ENCODE assay signal across 30 mouse cellular contexts in the genomic region with DNA sequence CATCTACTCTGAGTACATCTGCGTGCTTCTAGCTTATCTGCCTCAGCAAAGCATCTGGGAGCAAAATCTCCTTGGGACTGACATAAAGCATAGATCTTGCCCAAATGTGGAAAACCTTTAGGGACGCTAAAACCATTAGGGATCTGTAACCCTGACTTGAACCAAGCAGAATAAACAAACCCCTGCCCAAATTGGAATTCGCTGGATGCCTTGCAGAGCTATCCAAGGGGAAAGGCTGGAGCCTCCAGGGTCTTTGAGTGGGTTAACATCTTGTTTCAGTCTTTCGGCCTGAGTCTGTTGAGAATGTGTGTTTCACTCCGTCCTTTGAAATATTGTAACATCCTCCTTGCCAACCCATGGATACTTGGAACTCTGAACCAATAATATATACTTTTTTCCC.
A peak's percentile ranks its signal among the peaks of the same experiment; 100 is the strongest.
DNase-seq lines count a peak whose midpoint lies in the region; ATAC-seq and TF ChIP-seq lines count a peak whose summit lies in the region.
"Had no signal": no experiment of that assay in that cellular context is flagged by ENCODE, and none has a peak within 500 bp of the region (broad histone marks: within the 10 kb centered on the region; RNA-seq: fewer than 3 reads in every experiment).

No protein-coding gene starts in this region.

- no peak for DNase-seq in intestine, embryonic 14.5 days (ENCODE audit: low spot score)
- DNase-seq in stomach, postnatal 0 days (ENCODE audit: low spot score) = no peak
- peak; percentile 29 for DNase-seq in embryo, embryonic 9.5 days (ENCODE audit: extremely low spot score)
- no peak for DNase-seq in left cerebral cortex, postnatal 4 days
- no peak for DNase-seq in layer of hippocampus, postnatal 14 days (ENCODE audit: low spot score in 2 of 2)
- DNase-seq: adrenal gland, postnatal 14 days; cerebellum, adult 11 months; cerebellum, adult 9-10 months; gastrocnemius, postnatal 10 days; heart, postnatal 14 days; kidney, adult 11 months; kidney, postnatal 14 days; layer of hippocampus, adult 9-11 months; liver, embryonic 13.5 days; lung, adult 2 months; lung, postnatal 14 days; right cerebral cortex, postnatal 4 days; thymus, adult 2 months; thymus, postnatal 36 days had no signal

- TF ChIP-seq EP300 in stomach, postnatal 0 days (optimal IDR thresholded peaks at IDR 0.05) = no peak

- no peaks in the 10 kb centered on the region for H3K36me3 ChIP-seq in intestine, embryonic 14.5 days (ENCODE audit: control insufficient read depth, insufficient read depth, low read length)
- H3K36me3 ChIP-seq in intestine, postnatal 0 days (ENCODE audit: control insufficient read depth, insufficient read depth) = no peaks in the 10 kb centered on the region
- H3K36me3 ChIP-seq in stomach, embryonic 15.5 days = no peaks in the 10 kb centered on the region
- no peaks in the 10 kb centered on the region for H3K36me3 ChIP-seq in stomach, postnatal 0 days (ENCODE audit: control insufficient read depth, insufficient read depth, low read length)
- H3K36me3 ChIP-seq: embryonic facial prominence, embryonic 13.5 days; forebrain, embryonic 10.5 days; forebrain, embryonic 15.5 days; limb, embryonic 15.5 days; liver, embryonic 13.5 days; midbrain, embryonic 12.5 days; neural tube, embryonic 13.5 days had no signal

- no peak overlapping the region for H3K4me2 ChIP-seq in intestine, embryonic 14.5 days (ENCODE audit: low read length)
- no peak overlapping the region for H3K4me2 ChIP-seq in intestine, postnatal 0 days (replicated peaks; ENCODE audit: low read depth)
- H3K4me2 ChIP-seq in stomach, embryonic 15.5 days = no peak overlapping the region
- H3K4me2 ChIP-seq in stomach, postnatal 0 days (replicated peaks; ENCODE audit: low read depth) = no peak overlapping the region
- H3K4me2 ChIP-seq: embryonic facial prominence, embryonic 13.5 days; forebrain, embryonic 15.5 days; limb, embryonic 15.5 days; liver, embryonic 13.5 days; midbrain, embryonic 12.5 days; neural tube, embryonic 13.5 days had no signal

- ATAC-seq in intestine, embryonic 14.5 days (replicated peaks; ENCODE audit: low FRiP score, low TSS enrichment, low read depth) = no peak
- no peak for ATAC-seq in intestine, postnatal 0 days
- no peak for ATAC-seq in stomach, embryonic 15.5 days (ENCODE audit: insufficient read depth, low FRiP score, low read depth)
- no peak for ATAC-seq in stomach, postnatal 0 days (ENCODE audit: low FRiP score, low TSS enrichment)
- ATAC-seq: CD4-positive, CD25-positive, alpha-beta regulatory T cell, adult 4 months; forebrain, embryonic 15.5 days; hindbrain, embryonic 16.5 days had no signal

- intact Hi-C loops in left cerebral cortex, postnatal 4 days (cut with DNase I) = no loop called here

- no peak for TF ChIP-seq CTCF in intestine, postnatal 0 days (IDR thresholded peaks at IDR 0.05; ENCODE audit: low read depth)
- no peak for TF ChIP-seq CTCF in stomach, postnatal 0 days (IDR thresholded peaks at IDR 0.05; ENCODE audit: low read depth)

- no peaks in the 10 kb centered on the region for H3K9me3 ChIP-seq in intestine, embryonic 14.5 days (ENCODE audit: control insufficient read depth, low read length)
- no peaks in the 10 kb centered on the region for H3K9me3 ChIP-seq in intestine, postnatal 0 days (ENCODE audit: control insufficient read depth)
- no peaks in the 10 kb centered on the region for H3K9me3 ChIP-seq in stomach, embryonic 15.5 days
- no peaks in the 10 kb centered on the region for H3K9me3 ChIP-seq in stomach, postnatal 0 days (ENCODE audit: control insufficient read depth, low read length)
- H3K9me3 ChIP-seq: embryonic facial prominence, embryonic 13.5 days; forebrain, embryonic 10.5 days; forebrain, embryonic 15.5 days; limb, embryonic 15.5 days; liver, embryonic 13.5 days; midbrain, embryonic 12.5 days; neural tube, embryonic 13.5 days had no signal

- H3K27ac ChIP-seq in intestine, embryonic 14.5 days (ENCODE audit: low read depth) = 0 out of 2 replicates have a peak overlapping the region, but pooled peaks have one; percentile 1
- no peak overlapping the region for H3K27ac ChIP-seq in intestine, postnatal 0 days (ENCODE audit: low read depth, low read length)
- 0 out of 2 replicates have a peak overlapping the region, but pooled peaks have one; percentile 26 for H3K27ac ChIP-seq in stomach, embryonic 15.5 days
- no peak overlapping the region for H3K27ac ChIP-seq in stomach, postnatal 0 days (replicated peaks)
- H3K27ac ChIP-seq: embryonic facial prominence, embryonic 13.5 days; forebrain, embryonic 10.5 days; forebrain, embryonic 15.5 days; limb, embryonic 15.5 days; liver, embryonic 13.5 days; midbrain, embryonic 12.5 days; neural tube, embryonic 13.5 days had no signal

- peaks cover 4% of the 10 kb centered on the region for H3K4me1 ChIP-seq in intestine, embryonic 14.5 days (replicated peaks; ENCODE audit: control insufficient read depth, insufficient read depth, low read length)
- no peaks in the 10 kb centered on the region for H3K4me1 ChIP-seq in intestine, postnatal 0 days (replicated peaks; ENCODE audit: control insufficient read depth, insufficient read depth, low read length)
- H3K4me1 ChIP-seq in stomach, embryonic 15.5 days = peaks cover 6% of the 10 kb centered on the region; the same call in 1 of the 2 replicates
- no peaks in the 10 kb centered on the region for H3K4me1 ChIP-seq in stomach, postnatal 0 days (replicated peaks; ENCODE audit: control insufficient read depth, insufficient read depth)
- H3K4me1 ChIP-seq: forebrain, embryonic 10.5 days; forebrain, embryonic 15.5 days; liver, embryonic 13.5 days; midbrain, embryonic 12.5 days; neural tube, embryonic 13.5 days had no signal

- H3K4me3 ChIP-seq in intestine, embryonic 14.5 days (ENCODE audit: low read depth, low read length) = no peak overlapping the region
- no peak overlapping the region for H3K4me3 ChIP-seq in intestine, postnatal 0 days (ENCODE audit: low read depth, low read length)
- no peak overlapping the region for H3K4me3 ChIP-seq in stomach, embryonic 15.5 days (replicated peaks)
- no peak overlapping the region for H3K4me3 ChIP-seq in stomach, postnatal 0 days (ENCODE audit: low read depth, low read length)
- H3K4me3 ChIP-seq: embryonic facial prominence, embryonic 13.5 days; forebrain, embryonic 10.5 days; forebrain, embryonic 15.5 days; limb, embryonic 15.5 days; liver, embryonic 13.5 days; midbrain, embryonic 12.5 days; myocyte; neural tube, embryonic 13.5 days had no signal

- WGBS in intestine, embryonic 14.5 days = 26% methylated on average over 5 of the region's 5 CpGs
- WGBS in intestine, postnatal 0 days = 47% methylated on average over 5 of the region's 5 CpGs
- whole genome bisulfite sequencing in stomach, embryonic 15.5 days = 21% methylated on average over 5 of the region's 5 CpGs
- WGBS in stomach, postnatal 0 days = 24% methylated on average over 5 of the region's 5 CpGs

- H3K9ac ChIP-seq in intestine, embryonic 14.5 days (ENCODE audit: low read length) = no peak overlapping the region
- H3K9ac ChIP-seq in intestine, postnatal 0 days (ENCODE audit: low read depth, low read length) = no peak overlapping the region
- H3K9ac ChIP-seq in stomach, embryonic 15.5 days = no peak overlapping the region
- H3K9ac ChIP-seq in stomach, postnatal 0 days (ENCODE audit: low read length) = no peak overlapping the region
- H3K9ac ChIP-seq: embryonic facial prominence, embryonic 13.5 days; forebrain, embryonic 15.5 days; limb, embryonic 15.5 days; liver, embryonic 13.5 days; midbrain, embryonic 12.5 days; neural tube, embryonic 13.5 days had no signal

- H3K27me3 ChIP-seq in intestine, embryonic 14.5 days (replicated peaks; ENCODE audit: control insufficient read depth, insufficient read depth, low read length) = no peaks in the 10 kb centered on the region
- no peaks in the 10 kb centered on the region for H3K27me3 ChIP-seq in intestine, postnatal 0 days (replicated peaks; ENCODE audit: control insufficient read depth, insufficient read depth, low read length)
- H3K27me3 ChIP-seq in stomach, embryonic 15.5 days (replicated peaks) = no peaks in the 10 kb centered on the region
- H3K27me3 ChIP-seq in stomach, postnatal 0 days (ENCODE audit: control insufficient read depth, insufficient read depth, low read length) = no peaks in the 10 kb centered on the region
- H3K27me3 ChIP-seq: embryonic facial prominence, embryonic 13.5 days; forebrain, embryonic 15.5 days; limb, embryonic 15.5 days; liver, embryonic 13.5 days; midbrain, embryonic 12.5 days; neural tube, embryonic 13.5 days had no signal

Comparison
In these comparisons a context has a peak if more than half of its experiments do, and no peak if none do; other contexts are left out.
1. H3K27ac ChIP-seq: peak in intestine, embryonic 14.5 days (single experiment) and stomach, embryonic 15.5 days (single experiment); none in intestine, postnatal 0 days (single experiment) and stomach, postnatal 0 days (single experiment).